Mouse (Mus musculus) bone marrow, adult 2 months (tissue): ENCODE measurements around the gene Ssbp2. TPM values are rescaled to one million over a fixed set of nuclear protein-coding genes. Genes with fewer than 3 reads are reported as not detected.

Experiments used
- H3K27ac ChIP-seq: fragments of 200-500 bp; 2 replicates; pipeline ENCODE4 v1.5.1; 2012; ENCODE audit warnings: low read depth, mild to moderate bottlenecking, control low read depth, inconsistent platforms, low read length; ENCODE audit not compliant: control insufficient read depth, poor library complexity, insufficient read depth
- H3K4me1 ChIP-seq: fragments of 200-500 bp; 2 replicates; pipeline ENCODE4 v1.6.1; 2011; ENCODE audit warnings: low read length; ENCODE audit not compliant: control insufficient read depth, insufficient read depth
- H3K4me3 ChIP-seq: fragments of 200-500 bp; replicated peaks from 2 replicates; pipeline ENCODE3; 2011; ENCODE audit warnings: mild to moderate bottlenecking, low read depth, low read length, control low read depth; ENCODE audit not compliant: control insufficient read depth
- CTCF ChIP-seq: fragments of 200-500 bp; IDR thresholded peaks from 2 replicates; pipeline ENCODE4 v1.5.1; 2011; ENCODE audit warnings: low read length, control low read depth; ENCODE audit not compliant: control insufficient read depth, insufficient read depth
- POLR2A ChIP-seq: fragments of 200-500 bp; IDR thresholded peaks from 2 replicates; pipeline ENCODE4 v1.6.1; 2011; ENCODE audit warnings: low read depth, mild to moderate bottlenecking, control low read depth, low read length, borderline replicate concordance; ENCODE audit not compliant: control insufficient read depth
- WGBS: fragments of 180-500 bp; shearing (Covaris S2); methylation state at CpG from one replicate; pipeline ENCODE4 v1.1.7; 2018; 5-methylcytosine and 5-hydroxymethylcytosine counted together
- polyA plus RNA-seq: library from polyadenylated mRNA; stranded (reverse); fragments of >200 nt; gene quantifications from 2 replicates; pipeline ENCODE4 v1.2.4, GENCODE M21; 2011; ENCODE audit warnings: low replicate concordance; ENCODE audit not compliant: missing spikeins, insufficient read depth, insufficient read length

The Ssbp2 gene
- 12.8 and 14.8 TPM in 2 replicates for polyA plus RNA-seq

DNA sequence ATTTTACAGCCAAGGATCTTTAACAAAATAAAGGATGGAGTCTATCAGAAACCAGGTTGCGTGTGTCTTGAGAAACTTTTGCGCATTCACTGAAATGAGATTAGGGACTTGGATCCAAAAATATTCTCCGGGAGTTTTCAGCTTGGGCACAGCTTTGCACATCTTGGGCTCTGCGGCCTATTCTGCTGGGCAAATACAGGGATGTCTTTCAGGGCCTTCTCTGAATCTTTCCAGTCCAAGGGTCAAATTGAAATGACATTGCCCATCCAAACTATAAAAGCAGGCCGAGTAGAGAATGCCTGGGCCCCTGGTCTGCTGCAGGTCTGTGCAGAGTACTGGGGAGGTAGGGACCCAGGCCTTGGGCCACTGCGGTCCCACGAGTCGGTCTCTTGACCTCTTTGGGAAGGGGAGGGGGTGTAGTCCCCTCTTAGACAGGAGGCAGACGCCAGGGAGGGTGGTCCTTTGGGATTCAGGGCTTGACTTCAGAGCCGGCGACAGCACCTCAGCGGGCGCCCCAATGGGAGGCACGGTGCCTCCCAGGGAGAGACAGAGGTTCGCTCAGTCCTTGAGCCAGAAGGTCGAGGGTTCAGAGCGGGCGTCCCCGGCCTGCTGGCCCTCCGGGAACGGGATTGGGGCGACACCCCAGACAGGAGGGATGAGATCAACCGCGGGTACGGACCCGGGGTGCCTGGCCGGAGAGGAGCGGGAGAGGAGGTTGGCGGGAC lies at the start of gene Ssbp2:
Ssbp2 (plus strand) TSS at position 388 of the 725 bp plus-strand sequence.
- no peak for TF ChIP-seq CTCF
- TF ChIP-seq POLR2A: peak; percentile 40; the same call in 1 of the 2 replicates
- Histone ChIP-seq H3K4me1 (no peaks in the 10 kb centered on the region), H3K27ac (peak within 1 kb of the TSS; percentile 97), H3K4me3 (peak within 1 kb of the TSS; percentile 92)
- 11% methylated on average over 29 of the region's 29 CpGs for WGBS

DNA sequence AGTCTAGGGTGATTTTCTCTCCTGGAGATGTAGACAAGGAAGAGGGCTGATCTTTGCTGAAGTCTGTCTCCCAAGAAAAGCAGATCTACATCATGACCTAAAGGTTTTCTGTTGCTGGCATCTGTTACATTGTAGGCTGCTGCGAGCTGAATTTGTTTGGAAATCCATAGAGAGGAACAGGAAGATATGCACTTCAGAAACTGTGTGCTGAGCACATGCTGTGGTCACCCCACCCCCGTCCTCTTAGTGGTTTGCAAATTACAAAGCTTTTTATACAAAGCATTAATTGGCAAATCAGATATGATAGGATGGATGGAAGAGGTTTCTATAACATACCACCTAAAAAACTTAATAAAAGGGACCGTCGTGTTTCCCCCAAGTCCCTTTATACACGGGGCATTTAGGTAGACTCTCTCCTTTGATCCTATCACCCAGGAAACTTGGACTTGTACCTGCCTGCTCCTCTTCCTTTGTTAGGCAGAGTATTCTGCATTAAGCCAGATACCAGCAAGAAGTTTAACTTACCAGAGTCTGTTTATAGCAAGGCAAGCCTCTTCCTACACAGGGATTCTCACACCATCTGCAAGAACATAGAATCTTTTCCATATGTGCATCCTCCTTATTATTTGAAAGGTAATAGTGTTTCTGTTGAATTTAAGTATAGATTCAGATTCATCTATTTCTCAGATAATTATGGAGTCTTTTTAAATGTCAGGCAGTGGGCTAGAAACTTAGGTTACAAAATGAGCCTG lies 46.2 kb upstream of the Ssbp2 start:
- H3K27ac ChIP-seq: no peak overlapping the region

DNA sequence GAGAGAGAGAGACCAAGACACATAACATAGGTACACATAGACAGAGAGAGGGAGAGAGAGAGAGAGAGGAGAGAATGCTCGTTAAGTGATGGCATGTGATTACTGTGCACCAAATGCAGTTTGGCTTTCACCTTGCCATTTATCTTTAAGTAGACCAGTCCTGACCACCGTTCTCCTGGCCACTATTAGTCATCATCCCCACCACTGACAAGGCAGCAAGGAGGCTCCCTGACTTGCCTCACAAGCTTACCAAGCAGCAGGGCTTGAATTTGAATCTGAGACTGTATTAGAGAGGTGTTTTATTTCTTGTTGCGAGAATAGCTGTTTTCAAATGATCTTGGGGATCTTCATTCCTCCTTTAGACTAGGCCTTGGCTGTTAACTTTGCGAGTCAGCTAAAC lies 44.2 kb upstream of the Ssbp2 start:
- TF ChIP-seq POLR2A (no peak), CTCF (no peak)
- Histone ChIP-seq H3K27ac (no peak overlapping the region), H3K4me3 (no peak overlapping the region), H3K4me1 (no peaks in the 10 kb centered on the region; the same call in 1 of the 2 replicates)
- WGBS: 72% methylated on average over 4 of the region's 4 CpGs

More for the DNA sequence above, 46.2 kb upstream of the Ssbp2 start:
- no peak for TF ChIP-seq CTCF
- TF ChIP-seq POLR2A: no peak
- Histone ChIP-seq H3K4me3 (no peak overlapping the region), H3K4me1 (no peaks in the 10 kb centered on the region; the same call in 1 of the 2 replicates)
- WGBS: 38% methylated on average over 5 of the region's 5 CpGs

DNA sequence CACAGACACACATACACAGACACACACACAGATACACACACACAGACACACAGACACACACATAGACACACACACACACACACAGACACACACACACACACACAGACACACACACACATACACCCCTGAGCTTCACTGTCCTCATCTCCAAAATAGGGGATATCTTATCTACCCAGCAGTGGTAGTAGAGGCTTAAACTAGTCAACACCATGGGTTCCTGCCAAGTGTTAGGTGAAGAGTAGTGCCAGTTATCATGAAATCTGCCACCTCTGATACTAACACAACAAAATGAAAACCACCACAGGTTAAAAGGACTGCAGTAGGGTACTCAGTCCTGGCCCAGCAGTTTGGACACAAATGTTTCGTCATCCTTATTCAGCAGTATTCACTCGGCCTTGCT lies 43.4 kb upstream of the Ssbp2 start:
- 49% methylated on average over 2 of the region's 2 CpGs for WGBS
- Histone ChIP-seq H3K4me1 (no peaks in the 10 kb centered on the region; the same call in 1 of the 2 replicates), H3K4me3 (no peak overlapping the region), H3K27ac (no peak overlapping the region)
- TF ChIP-seq POLR2A (no peak), CTCF (no peak)

- H3K4me3 ChIP-seq: no peak overlapping the region
- no peak overlapping the region for H3K27ac ChIP-seq
- H3K4me1 ChIP-seq: no peaks in the 10 kb centered on the region; the same call in 1 of the 2 replicates
- TF ChIP-seq POLR2A (no peak), CTCF (no peak)
- WGBS: 5% methylated on average over 9 of the region's 9 CpGs
These were observed 38.6 kb upstream of the Ssbp2 start for GRCm38 (mm10) chr13:91421387-91421949.

- Histone ChIP-seq H3K27ac (no peak overlapping the region), H3K4me3 (peak overlapping the region; percentile 53), H3K4me1 (no peaks in the 10 kb centered on the region)
- WGBS: 12% methylated on average over 5 of the region's 5 CpGs
- no peak for TF ChIP-seq CTCF
- no peak for TF ChIP-seq POLR2A
These were observed 29.2 kb upstream of the Ssbp2 start for GRCm38 (mm10) chr13:91430867-91431266.

GRCm38 (mm10) chr13:91431392-91432355 lies 28.4 kb upstream of the Ssbp2 start:
- Histone ChIP-seq H3K27ac (no peak overlapping the region), H3K4me3 (no peak overlapping the region), H3K4me1 (no peaks in the 10 kb centered on the region)
- 55% methylated on average over 12 of the region's 12 CpGs for WGBS
- TF ChIP-seq CTCF (no peak), POLR2A (no peak)

- Histone ChIP-seq H3K4me3 (no peak overlapping the region), H3K27ac (no peak overlapping the region), H3K4me1 (no peaks in the 10 kb centered on the region)
- TF ChIP-seq CTCF (no peak), POLR2A (no peak)
- WGBS: 82% methylated on average over 11 of the region's 11 CpGs
These were observed 27.1 kb upstream of the Ssbp2 start for GRCm38 (mm10) chr13:91433021-91433420.
